Mouse (Mus musculus): ENCODE results near the gene Wfikkn2.

Gene Wfikkn2

GRCm38 (mm10) chr11:94216247-94216646 is 29.6 kb downstream of the Wfikkn2 start:
- DNase-seq, result no peak

- DNase-seq, result no peak
These were observed 30.2 kb downstream of the Wfikkn2 start for GRCm38 (mm10) chr11:94215581-94215980.

GRCm38 (mm10) chr11:94213735-94214594 is 31.8 kb downstream of the Wfikkn2 start:
- no peak for DNase-seq

- no peak for DNase-seq
These were observed 32.8 kb downstream of the Wfikkn2 start for GRCm38 (mm10) chr11:94212997-94213396.

GRCm38 (mm10) chr11:94212489-94212836 is 33.3 kb downstream of the Wfikkn2 start:
- DNase-seq, result peak; percentile 38

- DNase-seq, result peak; percentile 87
These were observed 33.9 kb downstream of the Wfikkn2 start for GRCm38 (mm10) chr11:94211651-94212488.

GRCm38 (mm10) chr11:94211124-94211603 is 34.6 kb downstream of the Wfikkn2 start, which contains the start of gene Tob1:
Gene Tob1 (plus strand): TSS chr11:94211454.
- DNase-seq, result peak; percentile 100

- DNase-seq, result peak; percentile 96
These were observed 35.4 kb downstream of the Wfikkn2 start for GRCm38 (mm10) chr11:94210191-94211086.

GRCm38 (mm10) chr11:94209695-94210131 is 36.1 kb downstream of the Wfikkn2 start:
- DNase-seq, result no peak

GRCm38 (mm10) chr11:94208811-94209675 is 36.8 kb downstream of the Wfikkn2 start:
- no peak for DNase-seq

GRCm38 (mm10) chr11:94206398-94207114 is 39.2 kb downstream of the Wfikkn2 start:
- no peak for DNase-seq

GRCm38 (mm10) chr11:94203066-94203465 is 42.7 kb downstream of the Wfikkn2 start:
- no peak for DNase-seq

- DNase-seq, result no peak
These were observed 43.7 kb downstream of the Wfikkn2 start for GRCm38 (mm10) chr11:94202106-94202505.

GRCm38 (mm10) chr11:94200422-94200821 is 45.4 kb downstream of the Wfikkn2 start:
- DNase-seq, result no peak

- DNase-seq, result no peak
These were observed 46.0 kb downstream of the Wfikkn2 start for GRCm38 (mm10) chr11:94199771-94200170.

GRCm38 (mm10) chr11:94198405-94199146 is 47.2 kb downstream of the Wfikkn2 start:
- DNase-seq, result no peak

- DNase-seq, result no peak
These were observed 49.5 kb downstream of the Wfikkn2 start for GRCm38 (mm10) chr11:94196311-94196710.

- DNase-seq, result no peak
These were observed 52.7 kb downstream of the Wfikkn2 start for GRCm38 (mm10) chr11:94193109-94193508.

- no peak for DNase-seq
These were observed 55.1 kb downstream of the Wfikkn2 start for GRCm38 (mm10) chr11:94190665-94191064.

GRCm38 (mm10) chr11:94189579-94189978 is 56.2 kb downstream of the Wfikkn2 start:
- DNase-seq, result no peak

Data from embryo, embryonic 11 days (tissue).